Mouse (Mus musculus) MEL (cell line): ENCODE measurements at regions not wholly inside any gene's neighbourhood (a gene's known extent, or its start where the extent isn't known, plus 50 kb on each side); places are given as distances from the start of the nearest gene placed in this dataset.

Source experiments
- DNase-seq: peaks from one replicate; pipeline ENCODE4 v3.0.0; 2011; ENCODE audit warnings: low read depth, low spot score
- H3K27ac ChIP-seq: 2 replicates; pipeline ENCODE4 v1.5.1; 2012; ENCODE audit warnings: low read depth, mild to moderate bottlenecking, control low read depth, low read length, moderate library complexity; ENCODE audit not compliant: control insufficient read depth
- H3K27me3 ChIP-seq, 2 experiments: fragments of 150-350 bp in 1 of 2; sonication (generic) in 1 of 2; 2 replicates each; pipeline ENCODE4 v1.6.1; 2012; ENCODE audit warnings: low read length in 2 of 2, mild to moderate bottlenecking in 2 of 2, improper control_type of control experiment in 1 of 2, moderate library complexity in 1 of 2; ENCODE audit not compliant: insufficient read depth in 2 of 2, control insufficient read depth in 1 of 2
- H3K36me3 ChIP-seq, 2 experiments: 2 replicates each; pipeline ENCODE4 v1.6.1; 2012 to 2014; ENCODE audit warnings: low read length in 2 of 2, improper control_type of control experiment in 1 of 2, inconsistent platforms in 1 of 2, mild to moderate bottlenecking in 1 of 2; ENCODE audit not compliant: insufficient read depth in 2 of 2, control insufficient read depth in 1 of 2
- H3K4me1 ChIP-seq, 2 experiments: fragments of 150-350 bp in 1 of 2; sonication (generic) in 1 of 2; 2 replicates each; pipeline ENCODE4 v1.6.1; 2012; ENCODE audit warnings: low read length in 2 of 2, improper control_type of control experiment in 1 of 2, mild to moderate bottlenecking in 1 of 2; ENCODE audit not compliant: insufficient read depth in 2 of 2, control insufficient read depth in 1 of 2
- H3K4me3 ChIP-seq, 2 experiments: fragments of 150-350 bp in 1 of 2; sonication (generic) in 1 of 2; 2 replicates each; pipeline ENCODE4 v1.5.1; 2012; ENCODE audit warnings: low read depth in 2 of 2, low read length in 2 of 2, mild to moderate bottlenecking in 2 of 2, moderate library complexity in 2 of 2, control low read depth in 1 of 2, improper control_type of control experiment in 1 of 2; ENCODE audit not compliant: control insufficient read depth in 1 of 2, insufficient read depth in 1 of 2
- H3K79me2 ChIP-seq: 2 replicates; pipeline ENCODE4 v1.6.1; 2012; ENCODE audit warnings: mild to moderate bottlenecking, low read length, moderate library complexity; ENCODE audit not compliant: control insufficient read depth, poor library complexity, insufficient read depth
- H3K9ac ChIP-seq: 2 replicates; pipeline ENCODE4 v1.6.1; 2012; ENCODE audit warnings: low read depth, mild to moderate bottlenecking, control low read depth, low read length, moderate library complexity; ENCODE audit not compliant: control insufficient read depth, poor library complexity, severe bottlenecking
- H3K9me3 ChIP-seq: fragments of 150-350 bp; sonication (generic); replicated peaks from 2 replicates; pipeline ENCODE4 v1.6.1; 2012; ENCODE audit warnings: mild to moderate bottlenecking, low read length, improper control_type of control experiment, moderate library complexity; ENCODE audit not compliant: insufficient read depth
- BHLHE40 ChIP-seq: IDR thresholded peaks from 2 replicates; pipeline ENCODE4 v1.6.1; 2012; ENCODE audit warnings: low read depth, mild to moderate bottlenecking, inconsistent platforms, low read length, improper control_type of control experiment, borderline replicate concordance
- CHD1 ChIP-seq: IDR thresholded peaks from 2 replicates; pipeline ENCODE4 v1.6.1; 2012; ENCODE audit warnings: low read depth, mild to moderate bottlenecking, inconsistent platforms, low read length, improper control_type of control experiment
- CTCF ChIP-seq, 3 experiments: IDR thresholded peaks in 2 of 3; conservative IDR thresholded peaks in 1 of 3; 2 replicates each; pipeline ENCODE4 v1.5.1; 2011 to 2012; ENCODE audit warnings: low read length in 3 of 3, low read depth in 2 of 3, mild to moderate bottlenecking in 2 of 3, improper control_type of control experiment in 1 of 3, inconsistent platforms in 1 of 3, mixed read lengths in 1 of 3, moderate library complexity in 1 of 3; ENCODE audit not compliant: control insufficient read depth in 1 of 3, insufficient read depth in 1 of 3, poor library complexity in 1 of 3, severe bottlenecking in 1 of 3
- E2F4 ChIP-seq: IDR thresholded peaks from 2 replicates; pipeline ENCODE4 v1.6.1; 2011; ENCODE audit warnings: low read depth, low read length, improper control_type of control experiment, borderline replicate concordance
- ELF1 ChIP-seq: IDR thresholded peaks from 2 replicates; pipeline ENCODE4 v1.6.1; 2014; ENCODE audit warnings: low read depth, mild to moderate bottlenecking, inconsistent platforms, low read length, improper control_type of control experiment, moderate library complexity
- EP300 ChIP-seq, 2 experiments: IDR thresholded peaks; 2 replicates each; pipeline ENCODE4 v1.6.1; 2011; ENCODE audit warnings: improper control_type of control experiment in 2 of 2, low read length in 2 of 2, low read depth in 1 of 2, mild to moderate bottlenecking in 1 of 2
- ETS1 ChIP-seq: IDR thresholded peaks from 2 replicates; pipeline ENCODE4 v1.6.1; 2012; ENCODE audit warnings: low read depth, mild to moderate bottlenecking, inconsistent platforms, low read length, improper control_type of control experiment, moderate library complexity
- GABPA ChIP-seq: IDR thresholded peaks from 2 replicates; pipeline ENCODE4 v1.6.1; 2012; ENCODE audit warnings: low read depth, mild to moderate bottlenecking, inconsistent platforms, low read length, improper control_type of control experiment, moderate library complexity
- GATA1 ChIP-seq: IDR thresholded peaks from 2 replicates; pipeline ENCODE4 v1.6.1; 2011; ENCODE audit warnings: low read depth, low read length, improper control_type of control experiment
- HCFC1 ChIP-seq: IDR thresholded peaks from 2 replicates; pipeline ENCODE4 v1.6.1; 2012; ENCODE audit warnings: low read depth, mild to moderate bottlenecking, inconsistent platforms, low read length, improper control_type of control experiment, moderate library complexity
- KAT2A ChIP-seq: conservative IDR thresholded peaks from 2 replicates; pipeline ENCODE4 v1.6.1; 2012; ENCODE audit warnings: low read depth, low read length, improper control_type of control experiment, inconsistent platforms
- MAFK ChIP-seq: IDR thresholded peaks from 2 replicates; pipeline ENCODE4 v1.6.1; 2011; ENCODE audit warnings: low read depth, mild to moderate bottlenecking, low read length, improper control_type of control experiment, borderline replicate concordance
- MAX ChIP-seq: IDR thresholded peaks from 2 replicates; pipeline ENCODE4 v1.6.1; 2011; ENCODE audit warnings: low read length, improper control_type of control experiment
- MEF2A ChIP-seq: IDR thresholded peaks from 2 replicates; pipeline ENCODE4 v1.6.1; 2014; ENCODE audit warnings: low read depth, mild to moderate bottlenecking, inconsistent platforms, low read length, improper control_type of control experiment; ENCODE audit not compliant: poor library complexity, insufficient replicate concordance, severe bottlenecking; ENCODE audit errors: extremely low read depth
- MYB ChIP-seq: IDR thresholded peaks from 2 replicates; pipeline ENCODE4 v1.6.1; 2011; ENCODE audit warnings: mild to moderate bottlenecking, low read depth, low read length, improper control_type of control experiment
- MYC ChIP-seq: IDR thresholded peaks from 2 replicates; pipeline ENCODE4 v1.6.1; 2011; ENCODE audit warnings: low read depth, mild to moderate bottlenecking, low read length, improper control_type of control experiment, moderate library complexity
- NELFE ChIP-seq: IDR thresholded peaks from 2 replicates; pipeline ENCODE4 v1.6.1; 2011; ENCODE audit warnings: low read depth, low read length, improper control_type of control experiment
- NRF1 ChIP-seq: IDR thresholded peaks from 2 replicates; pipeline ENCODE4 v1.6.1; 2014; ENCODE audit warnings: low read depth, mild to moderate bottlenecking, inconsistent platforms, low read length, improper control_type of control experiment, moderate library complexity; ENCODE audit not compliant: poor library complexity, insufficient read depth, severe bottlenecking
- POLR2A ChIP-seq, 2 experiments: IDR thresholded peaks; 2 replicates each; pipeline ENCODE4 v1.6.1; 2011 to 2012; ENCODE audit warnings: low read length in 2 of 2, mild to moderate bottlenecking in 2 of 2, control low read depth in 1 of 2, improper control_type of control experiment in 1 of 2, low read depth in 1 of 2, moderate library complexity in 1 of 2; ENCODE audit not compliant: control insufficient read depth in 1 of 2, insufficient read depth in 1 of 2, poor library complexity in 1 of 2
- TAL1 ChIP-seq: IDR thresholded peaks from 2 replicates; pipeline ENCODE4 v1.6.1; 2012; ENCODE audit warnings: mild to moderate bottlenecking, inconsistent platforms, low read length, moderate library complexity, mixed read lengths
- TCF12 ChIP-seq: IDR thresholded peaks from 2 replicates; pipeline ENCODE4 v1.6.1; 2014; ENCODE audit warnings: low read depth, mild to moderate bottlenecking, inconsistent platforms, low read length, improper control_type of control experiment, moderate library complexity
- USF1 ChIP-seq: IDR thresholded peaks from 2 replicates; pipeline ENCODE4 v1.6.1; 2014; ENCODE audit warnings: low read depth, mild to moderate bottlenecking, inconsistent platforms, low read length, improper control_type of control experiment, moderate library complexity
- USF2 ChIP-seq, 2 experiments: IDR thresholded peaks; 2 replicates each; pipeline ENCODE4 v1.6.1; 2011 to 2012; ENCODE audit warnings: improper control_type of control experiment in 2 of 2, low read length in 2 of 2, borderline replicate concordance in 1 of 2, inconsistent platforms in 1 of 2, low read depth in 1 of 2, mild to moderate bottlenecking in 1 of 2; ENCODE audit not compliant: insufficient read depth in 1 of 2
- ZKSCAN1 ChIP-seq: IDR thresholded peaks from 2 replicates; pipeline ENCODE4 v1.6.1; 2012; ENCODE audit warnings: low read depth, mild to moderate bottlenecking, inconsistent platforms, low read length, improper control_type of control experiment, moderate library complexity
- ZNF384 ChIP-seq: IDR thresholded peaks from 2 replicates; pipeline ENCODE4 v1.6.1; 2012; ENCODE audit warnings: low read depth, mild to moderate bottlenecking, inconsistent platforms, low read length, improper control_type of control experiment

GRCm38 (mm10) chr11:114176671-114177212 lies 109.9 kb upstream of the Sdk2 start:
- no peaks in the 10 kb centered on the region for H3K27me3 ChIP-seq
- H3K9me3 ChIP-seq = no peaks in the 10 kb centered on the region; the same call in 1 of the 2 replicates
- no peak for DNase-seq
- H3K27ac ChIP-seq = no peak overlapping the region
- no peaks in the 10 kb centered on the region for H3K79me2 ChIP-seq
- no peak overlapping the region for H3K9ac ChIP-seq
- TF ChIP-seq CTCF (IDR thresholded peaks at IDR 0.05 in 2 of 3, conservative IDR thresholded peaks at IDR 0.05 in 1 of 3; ENCODE audit: control insufficient read depth in 1 of 3, insufficient read depth in 1 of 3, low read depth in 2 of 3, low read length in 3 of 3, poor library complexity in 1 of 3, severe bottlenecking in 1 of 3) (no peak), MAFK (no peak), MEF2A (no peak), USF1 (no peak), TAL1 (no peak), POLR2A (IDR thresholded peaks at IDR 0.05; ENCODE audit: control insufficient read depth in 1 of 2, insufficient read depth in 1 of 2, low read depth in 1 of 2, low read length in 2 of 2, poor library complexity in 1 of 2) (no peak), ZKSCAN1 (no peak), HCFC1 (no peak), GABPA (no peak), USF2 (IDR thresholded peaks at IDR 0.05; ENCODE audit: borderline replicate concordance in 1 of 2, insufficient read depth in 1 of 2, low read depth in 1 of 2, low read length in 2 of 2) (no peak), MYC (no peak), TCF12 (no peak), NRF1 (no peak)
- no peak overlapping the region for H3K4me3 ChIP-seq
- H3K36me3 ChIP-seq = no peaks in the 10 kb centered on the region
- H3K4me1 ChIP-seq = no peaks in the 10 kb centered on the region

- TF ChIP-seq BHLHE40 (no peak), NELFE (no peak), TAL1 (no peak), KAT2A (no peak), GABPA (no peak), GATA1 (no peak), ETS1 (no peak), MAX (no peak), ZKSCAN1 (no peak), HCFC1 (no peak), MYB (no peak), ELF1 (no peak), TCF12 (no peak), EP300 (IDR thresholded peaks at IDR 0.05; ENCODE audit: low read depth in 1 of 2, low read length in 2 of 2) (no peak), USF2 (IDR thresholded peaks at IDR 0.05; ENCODE audit: borderline replicate concordance in 1 of 2, insufficient read depth in 1 of 2, low read depth in 1 of 2, low read length in 2 of 2) (no peak), E2F4 (no peak), ZNF384 (no peak), CHD1 (no peak)
- no peaks in the 10 kb centered on the region; the same call in 1 of the 2 replicates for H3K9me3 ChIP-seq
These were observed 108.7 kb upstream of the Sdk2 start for GRCm38 (mm10) chr11:114175437-114176131.

More at GRCm38 (mm10) chr11:114175437-114176131, 108.7 kb upstream of the Sdk2 start:
- Histone ChIP-seq H3K27me3 (no peaks in the 10 kb centered on the region), H3K9ac (no peak overlapping the region), H3K36me3 (no peaks in the 10 kb centered on the region), H3K4me3 (no peak overlapping the region), H3K27ac (no peak overlapping the region), H3K79me2 (no peaks in the 10 kb centered on the region), H3K4me1 (no peaks in the 10 kb centered on the region)
- DNase-seq = no peak
